1 mouse cellular context compared by ENCODE assay signal in genomic region chr8:122556030-122557009, GRCm38 (mm10).
TF ChIP-seq lines count a peak whose summit lies in the region.

No protein-coding gene starts in this region.

TF ChIP-seq in CH12.LX, 34 proteins besides CTCF, POLR2A, EP300 and RAD21 (continued from another document):
- TF ChIP-seq ZKSCAN1 (IDR thresholded peaks at IDR 0.05; ENCODE audit: borderline replicate concordance, low read depth, low read length) (no peak), GABPA (IDR thresholded peaks at IDR 0.05; ENCODE audit: insufficient replicate concordance, low read depth, low read length) (no peak), USF1 (IDR thresholded peaks at IDR 0.05; ENCODE audit: low read depth, low read length) (0 out of 2 replicates have a peak, but pooled peaks have one; percentile 12), PAX5 (IDR thresholded peaks at IDR 0.05; ENCODE audit: low read length) (no peak), BHLHE40 (IDR thresholded peaks at IDR 0.05; ENCODE audit: low read depth, low read length) (peak; percentile 69), ZNF384 (IDR thresholded peaks at IDR 0.05; ENCODE audit: low read depth, low read length) (no peak), JUN (IDR thresholded peaks at IDR 0.05; ENCODE audit: insufficient read depth, low read depth, low read length) (no peak), SIN3A (IDR thresholded peaks at IDR 0.05; ENCODE audit: low read length) (peak; percentile 80), MAX (IDR thresholded peaks at IDR 0.05; ENCODE audit: low read length) (peak; percentile 72), KAT2A (IDR thresholded peaks at IDR 0.05; ENCODE audit: insufficient replicate concordance, low read length) (peak; percentile 57; the same call in 1 of the 2 replicates), IRF4 (IDR thresholded peaks at IDR 0.05; ENCODE audit: low read depth, low read length) (peak; percentile 47; the same call in 1 of the 2 replicates), JUND (conservative IDR thresholded peaks at IDR 0.05; ENCODE audit: low read depth, low read length) (no peak), ZMIZ1 (IDR thresholded peaks at IDR 0.05; ENCODE audit: low read depth, low read length) (peak; percentile 85; the same call in 1 of the 2 replicates), NELFE (IDR thresholded peaks at IDR 0.05; ENCODE audit: low read depth, low read length) (peak; percentile 86), USF2 (conservative IDR thresholded peaks at IDR 0.05; ENCODE audit: low read depth, low read length) (no peak), MAFK (IDR thresholded peaks at IDR 0.05; ENCODE audit: insufficient replicate concordance, low read length) (no peak), SMC3 (IDR thresholded peaks at IDR 0.05; ENCODE audit: low read depth, low read length) (no peak), ELF1 (IDR thresholded peaks at IDR 0.05; ENCODE audit: low read depth, low read length) (peak; percentile 96), MYC (IDR thresholded peaks at IDR 0.05; ENCODE audit: low read depth, low read length) (peak; percentile 67; the same call in 1 of the 2 replicates), E2F4 (IDR thresholded peaks at IDR 0.05; ENCODE audit: insufficient replicate concordance, low read depth, low read length) (no peak), CHD1 (IDR thresholded peaks at IDR 0.05; ENCODE audit: low read depth, low read length) (no peak), UBTF (IDR thresholded peaks at IDR 0.05; ENCODE audit: low read depth, low read length) (no peak), TCF12 (IDR thresholded peaks at IDR 0.05; ENCODE audit: low read depth, low read length) (peak; percentile 79), NRF1 (IDR thresholded peaks at IDR 0.05; ENCODE audit: low read depth, low read length) (peak; percentile 44; the same call in 1 of the 2 replicates), HCFC1 (IDR thresholded peaks at IDR 0.05; ENCODE audit: low read depth, low read length) (peak; percentile 69), TBP (conservative IDR thresholded peaks at IDR 0.05; ENCODE audit: low read depth, low read length) (0 out of 2 replicates have a peak, but pooled peaks have one; percentile 50), POLR2AphosphoS2 (IDR thresholded peaks at IDR 0.05; ENCODE audit: low read depth, low read length) (peak; percentile 57; the same call in 1 of the 2 replicates), MEF2A (IDR thresholded peaks at IDR 0.05; ENCODE audit: borderline replicate concordance, low read depth, low read length) (peak; percentile 25; the same call in 1 of the 2 replicates), MAZ (IDR thresholded peaks at IDR 0.05; ENCODE audit: low read depth, low read length) (peak; percentile 59; the same call in 1 of the 2 replicates), RCOR1 (conservative IDR thresholded peaks at IDR 0.05; ENCODE audit: low read depth, low read length) (no peak), ETS1 (conservative IDR thresholded peaks at IDR 0.05; ENCODE audit: low read depth, low read length) (peak; percentile 38)
